Mouse (Mus musculus) adrenal gland (tissue): ENCODE results near the gene Zdhhc11.

ENCODE experiments used
- microRNA-seq, 2 experiments: library from miRNA; unstranded; fragments of <30 nt; microRNA quantifications; one replicate each; pipeline ENCODE4; 2019

Gene Zdhhc11

Small RNAs within 50 kb of the gene (microRNA-seq; reads per million reads assigned to microRNA genes)
- 0 reads per million in 2 experiments for gene Gm25197
